Mouse (Mus musculus): Measurements from ENCODE around the gene Cpt1c.

Cpt1c gene

GRCm38 (mm10) chr7:44918219-44918618, 56.4 kb downstream of the Cpt1c start:
- no peak for DNase-seq (ENCODE audit: low spot score)

- DNase-seq (ENCODE audit: low spot score), result no peak
Measured at GRCm38 (mm10) chr7:44916881-44917280, 57.8 kb downstream of the Cpt1c start.

GRCm38 (mm10) chr7:44916191-44916590, 58.5 kb downstream of the Cpt1c start:
- no peak for DNase-seq (ENCODE audit: low spot score)

- no peak for DNase-seq (ENCODE audit: low spot score)
Measured at GRCm38 (mm10) chr7:44915314-44915713, 59.3 kb downstream of the Cpt1c start.

GRCm38 (mm10) chr7:44914396-44914795, 60.3 kb downstream of the Cpt1c start:
- DNase-seq (ENCODE audit: low spot score), result no peak
